Mouse (Mus musculus): ENCODE measurements around the gene Rbm4. TPM values are rescaled to one million over a fixed set of nuclear protein-coding genes. Genes with fewer than 3 reads are reported as not detected.

Gene Rbm4
- polyA plus RNA-seq (2015; fragmentation: Illumina TruSeq; extraction: RNeasy Lipid Tissue Mini Kit (QIAGEN cat#74804); ENCODE audit: insufficient read depth, low replicate concordance), result 37.4 TPM

DNA sequence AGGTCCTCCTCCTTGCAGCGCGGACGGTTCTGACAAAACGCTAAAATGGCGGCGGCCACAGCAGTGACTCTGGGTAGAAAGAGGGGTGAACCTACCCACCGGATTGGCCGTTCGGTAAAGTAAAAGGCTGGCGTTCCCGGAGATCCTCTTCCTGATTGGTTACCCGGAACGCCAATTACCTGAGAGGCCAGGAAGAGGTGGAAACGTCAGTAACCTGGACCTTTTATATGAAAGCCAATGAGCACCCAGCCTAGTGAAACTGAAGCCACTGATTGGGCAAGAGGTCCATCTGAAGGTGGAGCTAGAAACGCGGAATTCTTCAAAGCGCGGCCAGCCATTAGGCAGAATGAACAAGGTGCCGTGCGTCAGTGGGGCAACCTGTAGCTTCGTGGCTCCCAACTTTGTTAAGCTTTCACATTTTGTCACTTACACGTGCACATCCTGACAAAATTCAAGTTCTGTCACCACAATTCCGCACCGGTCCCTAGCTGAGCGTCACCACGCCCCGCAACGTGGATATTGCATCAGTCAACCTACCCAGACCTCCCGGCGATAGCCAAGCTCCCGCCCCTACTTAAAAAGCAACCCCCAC is at the start of gene Rbm4:
Rbm4 (minus strand) TSS at position 71 of the 592 bp plus-strand sequence.

GRCm38 (mm10) chr19:4839149-4839548 is 45.4 kb upstream of the Rbm4 start, which contains the start of the genes Ccs and Ccdc87:
TSS of gene Ccs (minus strand) at chr19:4839332.
TSS of gene Ccdc87 (plus strand) at chr19:4839366.

DNA sequence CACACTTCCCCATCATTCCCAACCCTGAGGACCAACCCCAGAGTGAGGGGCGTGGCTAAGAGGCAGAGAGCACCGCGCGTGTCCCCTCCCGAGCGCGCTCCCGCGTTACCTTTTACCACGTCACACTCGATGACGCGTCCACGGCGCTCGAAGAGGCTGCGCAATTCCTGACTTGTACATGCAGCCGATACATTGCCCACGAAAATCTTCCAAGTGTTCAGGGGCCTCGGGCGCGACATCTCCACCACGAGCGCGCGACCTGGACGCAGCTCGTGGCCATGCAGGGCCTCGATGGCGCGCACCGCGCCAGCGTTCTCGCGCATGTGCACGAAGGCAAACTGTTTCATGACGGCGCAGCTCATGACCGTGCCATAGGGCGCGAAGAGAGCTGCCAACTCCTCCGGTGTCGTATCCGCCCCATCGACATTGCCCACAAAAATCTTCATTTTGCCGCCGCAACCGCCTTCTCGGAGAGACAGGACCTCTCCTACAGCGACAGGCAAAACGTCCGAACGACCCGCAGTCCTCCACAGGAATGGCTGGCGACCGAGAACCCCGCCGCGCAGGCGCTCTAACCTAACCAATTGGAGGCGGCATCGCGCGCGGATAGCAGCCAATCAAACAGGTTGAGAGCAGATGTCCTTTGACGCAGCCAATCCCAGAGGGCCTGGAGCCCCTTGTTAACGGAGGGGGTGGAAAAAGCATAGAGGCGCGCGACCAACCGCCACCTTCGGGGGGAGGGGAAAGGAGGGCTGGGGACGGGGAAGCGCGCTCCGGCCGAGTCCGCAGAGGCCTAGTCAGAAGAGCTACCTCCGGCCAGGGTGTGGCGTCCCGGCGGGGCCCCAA is 17.6 kb upstream of the Rbm4 start, which contains the start of the genes Gm21992 and Rbm14:
Gm21992 (minus strand) TSS at position 550 of the 846 bp plus-strand sequence.
Rbm14 (minus strand) TSS at position 572 of the 846 bp plus-strand sequence.

GRCm38 (mm10) chr19:4756193-4756911 is 37.3 kb downstream of the Rbm4 start, which contains the start of gene Rbm4b:
TSS of gene Rbm4b (plus strand) at chr19:4756497.

Other genes starting within 250 kb of the Rbm4 start
- gene Lrfn4, start 178.2 kb downstream of the Rbm4 start, polyA plus RNA-seq (2015; fragmentation: Illumina TruSeq; extraction: RNeasy Lipid Tissue Mini Kit (QIAGEN cat#74804); ENCODE audit: insufficient read depth, low replicate concordance), result 0.07 TPM
- 27.0 TPM for gene Rce1, start 168.3 kb downstream of the Rbm4 start, polyA plus RNA-seq (2015; fragmentation: Illumina TruSeq; extraction: RNeasy Lipid Tissue Mini Kit (QIAGEN cat#74804); ENCODE audit: insufficient read depth, low replicate concordance)
- not detected for gene Gm960, start 95.2 kb downstream of the Rbm4 start, polyA plus RNA-seq (2015; fragmentation: Illumina TruSeq; extraction: RNeasy Lipid Tissue Mini Kit (QIAGEN cat#74804); ENCODE audit: insufficient read depth, low replicate concordance)
- 0.07 TPM for gene Sptbn2, start 82.7 kb downstream of the Rbm4 start, polyA plus RNA-seq (2015; fragmentation: Illumina TruSeq; extraction: RNeasy Lipid Tissue Mini Kit (QIAGEN cat#74804); ENCODE audit: insufficient read depth, low replicate concordance)
- gene Rbm4b, start 37.4 kb downstream of the Rbm4 start, polyA plus RNA-seq (2015; fragmentation: Illumina TruSeq; extraction: RNeasy Lipid Tissue Mini Kit (QIAGEN cat#74804); ENCODE audit: insufficient read depth, low replicate concordance), result 22.5 TPM
- 33.4 TPM for gene Gm21992, start 17.7 kb upstream of the Rbm4 start, polyA plus RNA-seq (2015; fragmentation: Illumina TruSeq; extraction: RNeasy Lipid Tissue Mini Kit (QIAGEN cat#74804); ENCODE audit: insufficient read depth, low replicate concordance)
- gene Rbm14, start 17.7 kb upstream of the Rbm4 start, polyA plus RNA-seq (2015; fragmentation: Illumina TruSeq; extraction: RNeasy Lipid Tissue Mini Kit (QIAGEN cat#74804); ENCODE audit: insufficient read depth, low replicate concordance), result 20.5 TPM
- 16.5 TPM for gene Ccs, start 45.4 kb upstream of the Rbm4 start, polyA plus RNA-seq (2015; fragmentation: Illumina TruSeq; extraction: RNeasy Lipid Tissue Mini Kit (QIAGEN cat#74804); ENCODE audit: insufficient read depth, low replicate concordance)
- 0.07 TPM for gene Ccdc87, start 45.5 kb upstream of the Rbm4 start, polyA plus RNA-seq (2015; fragmentation: Illumina TruSeq; extraction: RNeasy Lipid Tissue Mini Kit (QIAGEN cat#74804); ENCODE audit: insufficient read depth, low replicate concordance)
- 10.2 TPM for gene Ctsf, start 61.2 kb upstream of the Rbm4 start, polyA plus RNA-seq (2015; fragmentation: Illumina TruSeq; extraction: RNeasy Lipid Tissue Mini Kit (QIAGEN cat#74804); ENCODE audit: insufficient read depth, low replicate concordance)
- gene Actn3, start 84.0 kb upstream of the Rbm4 start, polyA plus RNA-seq (2015; fragmentation: Illumina TruSeq; extraction: RNeasy Lipid Tissue Mini Kit (QIAGEN cat#74804); ENCODE audit: insufficient read depth, low replicate concordance), result not detected
- 17.8 TPM for gene Zdhhc24, start 84.8 kb upstream of the Rbm4 start, polyA plus RNA-seq (2015; fragmentation: Illumina TruSeq; extraction: RNeasy Lipid Tissue Mini Kit (QIAGEN cat#74804); ENCODE audit: insufficient read depth, low replicate concordance)
- gene Bbs1, start 112.7 kb upstream of the Rbm4 start, polyA plus RNA-seq (2015; fragmentation: Illumina TruSeq; extraction: RNeasy Lipid Tissue Mini Kit (QIAGEN cat#74804); ENCODE audit: insufficient read depth, low replicate concordance), result 1.2 TPM
- 28.7 TPM for gene Dpp3, start 134.4 kb upstream of the Rbm4 start, polyA plus RNA-seq (2015; fragmentation: Illumina TruSeq; extraction: RNeasy Lipid Tissue Mini Kit (QIAGEN cat#74804); ENCODE audit: insufficient read depth, low replicate concordance)
- gene Peli3, start 149.2 kb upstream of the Rbm4 start, polyA plus RNA-seq (2015; fragmentation: Illumina TruSeq; extraction: RNeasy Lipid Tissue Mini Kit (QIAGEN cat#74804); ENCODE audit: insufficient read depth, low replicate concordance), result 0.64 TPM
- 45.7 TPM for gene Mrpl11, start 168.2 kb upstream of the Rbm4 start, polyA plus RNA-seq (2015; fragmentation: Illumina TruSeq; extraction: RNeasy Lipid Tissue Mini Kit (QIAGEN cat#74804); ENCODE audit: insufficient read depth, low replicate concordance)
- 0.28 TPM for gene Npas4, start 196.4 kb upstream of the Rbm4 start, polyA plus RNA-seq (2015; fragmentation: Illumina TruSeq; extraction: RNeasy Lipid Tissue Mini Kit (QIAGEN cat#74804); ENCODE audit: insufficient read depth, low replicate concordance)
- 1.3 TPM for gene Slc29a2, start 230.0 kb upstream of the Rbm4 start, polyA plus RNA-seq (2015; fragmentation: Illumina TruSeq; extraction: RNeasy Lipid Tissue Mini Kit (QIAGEN cat#74804); ENCODE audit: insufficient read depth, low replicate concordance)
- 10.3 TPM for gene B4gat1, start 244.9 kb upstream of the Rbm4 start, polyA plus RNA-seq (2015; fragmentation: Illumina TruSeq; extraction: RNeasy Lipid Tissue Mini Kit (QIAGEN cat#74804); ENCODE audit: insufficient read depth, low replicate concordance)
- gene AC124502.3, start 245.0 kb upstream of the Rbm4 start, polyA plus RNA-seq (2015; fragmentation: Illumina TruSeq; extraction: RNeasy Lipid Tissue Mini Kit (QIAGEN cat#74804); ENCODE audit: insufficient read depth, low replicate concordance), result 0.86 TPM
- gene Brms1, start 247.5 kb upstream of the Rbm4 start, polyA plus RNA-seq (2015; fragmentation: Illumina TruSeq; extraction: RNeasy Lipid Tissue Mini Kit (QIAGEN cat#74804); ENCODE audit: insufficient read depth, low replicate concordance), result 22.9 TPM

All from spleen, adult 10 weeks (tissue).